In the genomic region with DNA sequence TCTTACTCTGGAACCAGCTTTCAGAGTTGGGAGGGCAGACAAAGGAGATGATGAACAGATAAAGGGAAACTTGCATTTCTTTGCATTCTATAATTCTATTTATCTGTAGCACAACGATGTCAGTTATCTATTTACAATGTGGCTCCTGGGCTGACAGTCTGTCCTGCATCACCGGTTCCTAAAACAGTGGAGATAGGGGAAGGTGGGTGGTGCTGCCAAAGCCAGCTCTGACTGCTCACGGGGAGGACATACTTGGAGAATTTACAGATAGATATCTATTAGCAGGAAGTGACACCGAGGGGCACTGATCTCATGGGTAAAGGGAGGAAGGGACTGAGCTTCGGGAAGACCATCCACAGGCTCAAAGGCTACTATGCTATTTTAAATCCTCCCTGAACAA, we compare ENCODE assay signal across 20 mouse cellular contexts.
DNase-seq lines count a peak whose midpoint lies in the region; ATAC-seq and TF ChIP-seq lines count a peak whose summit lies in the region.
"Had no signal": no experiment of that assay in that cellular context is flagged by ENCODE, and none has a peak within 500 bp of the region (broad histone marks: within the 10 kb centered on the region; RNA-seq: fewer than 3 reads in every experiment).

No protein-coding gene starts in this region.

- peaks cover 5% of the 10 kb centered on the region; the same call in 1 of the 2 replicates for H3K36me3 ChIP-seq in hindbrain, postnatal 0 days (ENCODE audit: insufficient read depth, low read length)
- no peaks in the 10 kb centered on the region for H3K36me3 ChIP-seq in hindbrain, embryonic 11.5 days (ENCODE audit: control insufficient read depth, insufficient read depth, low read length)
- H3K36me3 ChIP-seq in liver, embryonic 13.5 days: no peaks in the 10 kb centered on the region
- H3K36me3 ChIP-seq: forebrain, embryonic 10.5 days; kidney, embryonic 15.5 days; midbrain, embryonic 12.5 days had no signal

- DNase-seq in hindbrain, postnatal 0 days (ENCODE audit: low spot score): no peak
- DNase-seq in hindbrain, embryonic 11.5 days (ENCODE audit: low spot score): no peak
- peak; percentile 62 for DNase-seq in cerebellum, adult 9-10 months
- no peak for DNase-seq in liver, embryonic 13.5 days
- no peak for DNase-seq in spleen, adult 18-20 months
- no peak for DNase-seq in kidney, postnatal 36 days
- no peak for DNase-seq in kidney, adult 11 months
- DNase-seq: adrenal gland, adult 2 months; gastrocnemius, postnatal 36 days; heart, adult 2 months; heart, postnatal 4 days; lung, adult 18-20 months; lung, postnatal 10 days had no signal

- no peak for TF ChIP-seq CTCF in hindbrain, postnatal 0 days (IDR thresholded peaks at IDR 0.05; ENCODE audit: low read depth)

- no peak overlapping the region for H3K4me3 ChIP-seq in hindbrain, postnatal 0 days (ENCODE audit: low read length)
- H3K4me3 ChIP-seq in hindbrain, embryonic 11.5 days (ENCODE audit: low read depth, low read length): no peak overlapping the region
- no peak overlapping the region for H3K4me3 ChIP-seq in liver, embryonic 13.5 days (replicated peaks)
- H3K4me3 ChIP-seq: forebrain, embryonic 10.5 days; heart, adult 2 months; kidney, embryonic 15.5 days; midbrain, embryonic 12.5 days; neural tube, embryonic 15.5 days had no signal

- WGBS in hindbrain, postnatal 0 days: 57% methylated on average over 5 of the region's 5 CpGs
- WGBS in hindbrain, embryonic 11.5 days: 79% methylated on average over 5 of the region's 5 CpGs
- 11% methylated on average over 5 of the region's 5 CpGs for WGBS in liver, embryonic 13.5 days (ENCODE audit: insufficient replicate concordance)

- H3K4me2 ChIP-seq in hindbrain, postnatal 0 days (ENCODE audit: low read depth, low read length): no peak overlapping the region
- H3K4me2 ChIP-seq in hindbrain, embryonic 11.5 days (replicated peaks; ENCODE audit: low read depth, low read length): no peak overlapping the region
- H3K4me2 ChIP-seq in liver, embryonic 13.5 days: 0 out of 2 replicates have a peak overlapping the region, but pooled peaks have one; percentile 4
- H3K4me2 ChIP-seq: kidney, embryonic 15.5 days; midbrain, embryonic 12.5 days; neural tube, embryonic 15.5 days had no signal

- H3K9ac ChIP-seq in hindbrain, postnatal 0 days (replicated peaks; ENCODE audit: low read length): no peak overlapping the region
- no peak overlapping the region for H3K9ac ChIP-seq in hindbrain, embryonic 11.5 days (ENCODE audit: low read depth, low read length)
- H3K9ac ChIP-seq in liver, embryonic 13.5 days: no peak overlapping the region
- H3K9ac ChIP-seq: kidney, embryonic 15.5 days; midbrain, embryonic 12.5 days; neural tube, embryonic 15.5 days had no signal

- H3K27ac ChIP-seq in hindbrain, postnatal 0 days: 0 out of 2 replicates have a peak overlapping the region, but pooled peaks have one; percentile 33
- no peak overlapping the region for H3K27ac ChIP-seq in hindbrain, embryonic 11.5 days (ENCODE audit: low read depth, low read length)
- H3K27ac ChIP-seq in liver, embryonic 13.5 days: peak overlapping the region; percentile 68
- H3K27ac ChIP-seq: forebrain, embryonic 10.5 days; heart, adult 2 months; kidney, embryonic 15.5 days; midbrain, embryonic 12.5 days had no signal

- no peaks in the 10 kb centered on the region; the same call in 1 of the 2 replicates for H3K4me1 ChIP-seq in hindbrain, postnatal 0 days (ENCODE audit: insufficient read depth, low read length)
- no peaks in the 10 kb centered on the region for H3K4me1 ChIP-seq in hindbrain, embryonic 11.5 days (replicated peaks; ENCODE audit: control insufficient read depth, insufficient read depth, low read length)
- peaks cover 81% of the 10 kb centered on the region for H3K4me1 ChIP-seq in liver, embryonic 13.5 days (replicated peaks)
- H3K4me1 ChIP-seq: midbrain, embryonic 12.5 days had no signal

- no peak for ATAC-seq in hindbrain, postnatal 0 days
- no peak for ATAC-seq in hindbrain, embryonic 11.5 days (ENCODE audit: low FRiP score)
- ATAC-seq in liver, embryonic 13.5 days (ENCODE audit: low read depth): peak; percentile 42
- peak; percentile 54 for ATAC-seq in megakaryocyte-erythroid progenitor cell, adult 5-6 weeks (replicated peaks; ENCODE audit: low FRiP score, low TSS enrichment, poor library complexity, severe bottlenecking)
- ATAC-seq: intestine, embryonic 16.5 days; Patski had no signal

- H3K9me3 ChIP-seq in hindbrain, postnatal 0 days (ENCODE audit: low read length): no peaks in the 10 kb centered on the region
- no peaks in the 10 kb centered on the region for H3K9me3 ChIP-seq in hindbrain, embryonic 11.5 days (ENCODE audit: control insufficient read depth, low read length)
- H3K9me3 ChIP-seq in liver, embryonic 13.5 days (replicated peaks): no peaks in the 10 kb centered on the region
- H3K9me3 ChIP-seq: forebrain, embryonic 10.5 days; kidney, embryonic 15.5 days; midbrain, embryonic 12.5 days; neural tube, embryonic 15.5 days had no signal

- H3K27me3 ChIP-seq in hindbrain, postnatal 0 days (ENCODE audit: insufficient read depth, low read length): no peaks in the 10 kb centered on the region
- H3K27me3 ChIP-seq in hindbrain, embryonic 11.5 days (ENCODE audit: control insufficient read depth, insufficient read depth, low read length): no peaks in the 10 kb centered on the region
- 0 out of 2 replicates have a peak, but pooled peaks cover 2% of the 10 kb centered on the region for H3K27me3 ChIP-seq in liver, embryonic 13.5 days
- H3K27me3 ChIP-seq: midbrain, embryonic 12.5 days; neural tube, embryonic 15.5 days; Patski had no signal

Comparison
In these comparisons a context has a peak if more than half of its experiments do, and no peak if none do; other contexts are left out.
1. ATAC-seq: peak in liver, embryonic 13.5 days (single experiment) and megakaryocyte-erythroid progenitor cell, adult 5-6 weeks (single experiment); none in hindbrain, postnatal 0 days (single experiment) and hindbrain, embryonic 11.5 days (single experiment).